Comparison of ENCODE assay signal across 8 mouse cellular contexts in the genomic region with DNA sequence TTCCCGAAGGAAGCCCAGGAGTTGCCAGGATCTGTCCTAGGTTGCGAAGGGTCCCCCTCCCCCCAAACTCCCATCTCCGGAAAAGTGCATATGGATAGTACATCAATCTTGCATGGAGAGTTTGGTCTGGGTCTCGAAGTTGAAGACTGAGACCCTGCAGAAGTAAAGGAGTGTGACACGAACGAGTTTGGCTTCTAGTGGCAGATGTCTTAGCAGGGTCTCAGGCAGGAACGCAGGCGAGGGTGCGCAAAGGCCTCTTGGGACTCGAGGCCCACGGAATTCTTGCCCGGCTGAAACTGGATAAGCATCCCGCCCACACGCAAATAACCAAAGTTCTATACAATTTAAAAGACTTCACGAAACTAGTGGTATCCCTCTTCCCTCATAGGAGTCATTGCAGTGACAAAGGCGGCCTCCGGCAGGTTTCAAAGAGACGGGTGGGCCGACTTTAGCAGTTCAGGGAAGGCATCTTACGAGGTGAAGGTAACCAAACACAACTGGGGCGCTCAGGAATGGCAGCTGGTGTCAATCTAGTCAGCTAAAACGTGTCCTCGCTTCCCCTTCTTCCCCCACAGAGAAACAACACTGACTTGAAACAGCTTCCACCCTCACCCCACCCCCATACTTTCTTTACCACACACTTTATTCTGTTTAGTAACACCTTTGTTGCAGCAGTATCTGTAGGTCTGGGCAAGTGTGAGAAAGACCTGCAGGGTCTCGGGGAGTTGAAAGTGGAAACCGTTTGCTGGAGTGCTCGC.
A peak's percentile ranks its signal among the peaks of the same experiment; 100 is the strongest.
DNase-seq lines count a peak whose midpoint lies in the region; ATAC-seq and TF ChIP-seq lines count a peak whose summit lies in the region.

No protein-coding gene starts in this region.

- peak overlapping the region; percentile 74 for H3K4me3 ChIP-seq in heart, embryonic 11.5 days (ENCODE audit: low read depth, low read length)
- H3K4me3 ChIP-seq in heart, embryonic 15.5 days = peak overlapping the region; percentile 45
- peak overlapping the region; percentile 33 for H3K4me3 ChIP-seq in lung, postnatal 0 days (ENCODE audit: low read depth, low read length)

- no peak for TF ChIP-seq CTCF in lung, postnatal 0 days (IDR thresholded peaks at IDR 0.05)

- DNase-seq in heart, adult 8-10 months (ENCODE audit: low spot score) = no peak
- peak; percentile 27 for DNase-seq in R1 (ENCODE audit: low read depth, low spot score)
- DNase-seq in lung, postnatal 0 days (ENCODE audit: low spot score) = no peak
- DNase-seq in thymus, adult 18-20 months = peak; percentile 26 to 56
- DNase-seq in adrenal gland, adult 2 months = no peak
- no peak for DNase-seq in right cerebral cortex, postnatal 36 days (ENCODE audit: low spot score in 2 of 2)

- 8% methylated on average over 26 of the region's 26 CpGs for WGBS in heart, embryonic 11.5 days (ENCODE audit: insufficient replicate concordance)
- WGBS in heart, embryonic 15.5 days = 37% methylated on average over 26 of the region's 26 CpGs
- WGBS in lung, postnatal 0 days = 45% methylated on average over 26 of the region's 26 CpGs

- ATAC-seq in heart, embryonic 11.5 days (replicated peaks; ENCODE audit: insufficient number of reproducible peaks, low FRiP score, low TSS enrichment) = no peak
- no peak for ATAC-seq in heart, embryonic 15.5 days (replicated peaks; ENCODE audit: insufficient number of reproducible peaks, insufficient read depth, low FRiP score, low read depth)
- ATAC-seq in lung, postnatal 0 days = no peak

- H3K27me3 ChIP-seq in heart, embryonic 11.5 days (ENCODE audit: control insufficient read depth, insufficient read depth, low read length) = peaks cover 29% of the 10 kb centered on the region
- peaks cover 26% of the 10 kb centered on the region for H3K27me3 ChIP-seq in heart, embryonic 15.5 days
- peaks cover 12% of the 10 kb centered on the region for H3K27me3 ChIP-seq in lung, postnatal 0 days (replicated peaks; ENCODE audit: insufficient read depth, low read length)

- H3K4me1 ChIP-seq in heart, embryonic 11.5 days (ENCODE audit: control insufficient read depth, insufficient read depth, low read length) = peaks cover 23% of the 10 kb centered on the region
- H3K4me1 ChIP-seq in heart, embryonic 15.5 days (replicated peaks) = peaks cover 62% of the 10 kb centered on the region
- peaks cover 22% of the 10 kb centered on the region; the same call in 1 of the 2 replicates for H3K4me1 ChIP-seq in lung, postnatal 0 days (ENCODE audit: insufficient read depth, low read depth, low read length)

- TF ChIP-seq EP300 in lung, postnatal 0 days (IDR thresholded peaks at IDR 0.05) = no peak

- peak overlapping the region; percentile 84 for H3K4me2 ChIP-seq in heart, embryonic 11.5 days
- peak overlapping the region; percentile 97 for H3K4me2 ChIP-seq in heart, embryonic 15.5 days
- peak overlapping the region; percentile 99 for H3K4me2 ChIP-seq in lung, postnatal 0 days (replicated peaks; ENCODE audit: low read depth, low read length)

- H3K9me3 ChIP-seq in heart, embryonic 11.5 days (replicated peaks; ENCODE audit: control insufficient read depth, low read length) = no peaks in the 10 kb centered on the region
- no peaks in the 10 kb centered on the region for H3K9me3 ChIP-seq in heart, embryonic 15.5 days (replicated peaks)
- H3K9me3 ChIP-seq in lung, postnatal 0 days (ENCODE audit: low read length) = no peaks in the 10 kb centered on the region

- no peak overlapping the region for H3K27ac ChIP-seq in heart, embryonic 11.5 days (ENCODE audit: low read depth, low read length)
- no peak overlapping the region for H3K27ac ChIP-seq in heart, embryonic 15.5 days
- H3K27ac ChIP-seq in lung, postnatal 0 days (ENCODE audit: low read length) = no peak overlapping the region

- H3K36me3 ChIP-seq in heart, embryonic 11.5 days (ENCODE audit: control insufficient read depth, insufficient read depth, low read length) = no peaks in the 10 kb centered on the region
- no peaks in the 10 kb centered on the region for H3K36me3 ChIP-seq in heart, embryonic 15.5 days
- H3K36me3 ChIP-seq in lung, postnatal 0 days (ENCODE audit: insufficient read depth, low read length) = no peaks in the 10 kb centered on the region

- H3K9ac ChIP-seq in heart, embryonic 11.5 days (ENCODE audit: low read depth, low read length) = peak overlapping the region; percentile 54; the same call in 1 of the 2 replicates
- H3K9ac ChIP-seq in heart, embryonic 15.5 days = no peak overlapping the region
- no peak overlapping the region for H3K9ac ChIP-seq in lung, postnatal 0 days (replicated peaks; ENCODE audit: low read depth)

Comparison
In these comparisons a context has a peak if more than half of its experiments do, and no peak if none do; other contexts are left out.
1. DNase-seq: peak in R1 (single experiment) and thymus, adult 18-20 months (2 of 2); none in heart, adult 8-10 months (single experiment), lung, postnatal 0 days (single experiment), adrenal gland, adult 2 months (single experiment) and right cerebral cortex, postnatal 36 days (0 of 2).
2. Peak in every context shown above with its lines, with median percentiles within 50 percentile points of each other: H3K4me2 ChIP-seq and H3K4me3 ChIP-seq.